Mouse (Mus musculus) monocyte, adult 5-6 weeks (primary cell): ENCODE results near the gene Sept9. TPM values are rescaled to one million over a fixed set of nuclear protein-coding genes. Genes with fewer than 3 reads are reported as not detected.

Experiments
- ATAC-seq: fragments of 153-309, 156-312 bp; replicated peaks from 2 replicates; pipeline ENCODE4 v1.8.0; 2017; ENCODE audit warnings: mild to moderate bottlenecking; ENCODE audit not compliant: low TSS enrichment, insufficient number of reproducible peaks, severe bottlenecking, poor library complexity, low FRiP score
- total RNA-seq: library from RNA; stranded (forward); fragments of 200-1000, 200-491, 200-594 nt; gene quantifications from 3 replicates; pipeline ENCODE4 v1.2.3, GENCODE M21; 2017

The Sept9 gene
- total RNA-seq, 1 experiment from 2014 or later: 271 TPM

DNA sequence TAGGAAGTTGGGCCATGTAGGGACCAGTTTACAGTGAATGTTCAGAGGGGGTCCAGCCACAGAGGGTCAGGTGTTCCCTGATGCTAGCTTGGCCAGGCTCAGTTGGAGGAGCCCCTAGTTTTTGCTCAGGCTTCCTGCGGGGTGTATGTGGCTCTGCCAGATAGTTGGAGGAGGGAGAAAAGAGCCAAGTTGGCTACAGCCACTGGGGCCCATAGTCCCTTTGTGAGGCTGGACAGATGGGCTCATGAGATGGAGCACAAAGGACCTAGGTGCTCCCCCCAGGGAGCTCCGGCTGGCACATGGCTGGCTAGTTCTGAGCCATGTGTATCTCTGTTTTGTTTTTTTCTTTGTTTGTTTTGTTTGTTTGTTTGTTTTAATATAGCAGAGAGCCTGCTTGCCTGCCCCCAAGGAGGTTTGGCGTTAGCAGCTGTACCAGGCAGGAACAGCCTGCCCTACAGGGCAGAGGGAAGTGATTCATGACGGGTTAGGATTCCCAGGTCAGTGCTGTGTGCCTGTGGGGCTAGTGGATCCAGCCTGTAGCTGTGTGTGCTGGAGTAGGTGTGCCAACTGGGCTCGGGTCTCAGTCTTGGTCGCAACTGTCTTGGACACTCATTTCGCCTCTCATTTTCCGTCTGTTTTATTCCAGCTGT, 69.7 kb downstream of the Sept9 start:
- ATAC-seq: no peak

GRCm38 (mm10) chr11:117269946-117270345, 70.5 kb downstream of the Sept9 start:
- ATAC-seq: no peak

- no peak for ATAC-seq
These were observed 75.5 kb downstream of the Sept9 start for GRCm38 (mm10) chr11:117274973-117275372.

GRCm38 (mm10) chr11:117275999-117276398, 76.5 kb downstream of the Sept9 start:
- ATAC-seq: no peak

GRCm38 (mm10) chr11:117276946-117277345, 77.5 kb downstream of the Sept9 start:
- ATAC-seq: no peak

DNA sequence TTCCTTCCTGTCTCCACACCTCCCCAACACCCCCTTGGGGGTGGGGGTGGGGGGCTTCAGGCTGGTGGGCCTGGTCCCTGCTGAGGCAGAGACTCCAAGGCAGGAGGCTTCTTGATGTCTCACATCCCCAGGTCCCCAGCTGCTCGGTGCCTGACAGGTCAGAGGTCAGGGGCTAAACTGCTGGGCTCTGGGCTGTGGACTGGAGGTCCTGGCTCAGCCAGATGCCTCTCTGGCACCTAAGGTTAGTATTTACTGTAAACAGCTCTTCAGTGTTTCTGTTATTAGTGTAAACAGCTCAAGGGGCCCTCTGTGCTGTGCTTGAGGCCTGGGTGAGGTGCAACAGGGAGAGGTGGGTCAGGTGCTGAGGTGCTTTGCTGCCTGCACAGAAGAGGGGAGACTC, 78.7 kb downstream of the Sept9 start:
- no peak for ATAC-seq

DNA sequence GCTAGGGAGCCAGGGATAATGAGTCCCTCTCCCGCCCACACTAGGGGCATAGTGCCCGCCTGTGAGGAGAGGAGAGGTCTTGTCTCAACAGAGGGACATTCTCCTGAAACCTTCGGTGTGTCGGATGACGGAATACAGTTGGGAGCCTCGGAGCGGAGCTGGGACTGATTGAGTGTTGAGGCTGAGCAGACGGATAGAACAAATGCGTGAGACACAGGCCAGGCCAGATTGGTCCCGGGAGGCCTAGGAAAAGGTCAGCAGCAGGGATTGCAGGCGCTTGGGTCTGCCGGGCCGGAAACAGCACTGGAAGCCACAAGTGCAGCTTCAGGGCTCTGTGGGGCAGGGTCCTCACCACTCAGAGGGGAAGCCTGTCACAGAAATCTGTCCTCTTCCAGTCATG, 79.1 kb downstream of the Sept9 start:
- no peak for ATAC-seq

GRCm38 (mm10) chr11:117279993-117280392, 80.5 kb downstream of the Sept9 start:
- ATAC-seq: no peak

DNA sequence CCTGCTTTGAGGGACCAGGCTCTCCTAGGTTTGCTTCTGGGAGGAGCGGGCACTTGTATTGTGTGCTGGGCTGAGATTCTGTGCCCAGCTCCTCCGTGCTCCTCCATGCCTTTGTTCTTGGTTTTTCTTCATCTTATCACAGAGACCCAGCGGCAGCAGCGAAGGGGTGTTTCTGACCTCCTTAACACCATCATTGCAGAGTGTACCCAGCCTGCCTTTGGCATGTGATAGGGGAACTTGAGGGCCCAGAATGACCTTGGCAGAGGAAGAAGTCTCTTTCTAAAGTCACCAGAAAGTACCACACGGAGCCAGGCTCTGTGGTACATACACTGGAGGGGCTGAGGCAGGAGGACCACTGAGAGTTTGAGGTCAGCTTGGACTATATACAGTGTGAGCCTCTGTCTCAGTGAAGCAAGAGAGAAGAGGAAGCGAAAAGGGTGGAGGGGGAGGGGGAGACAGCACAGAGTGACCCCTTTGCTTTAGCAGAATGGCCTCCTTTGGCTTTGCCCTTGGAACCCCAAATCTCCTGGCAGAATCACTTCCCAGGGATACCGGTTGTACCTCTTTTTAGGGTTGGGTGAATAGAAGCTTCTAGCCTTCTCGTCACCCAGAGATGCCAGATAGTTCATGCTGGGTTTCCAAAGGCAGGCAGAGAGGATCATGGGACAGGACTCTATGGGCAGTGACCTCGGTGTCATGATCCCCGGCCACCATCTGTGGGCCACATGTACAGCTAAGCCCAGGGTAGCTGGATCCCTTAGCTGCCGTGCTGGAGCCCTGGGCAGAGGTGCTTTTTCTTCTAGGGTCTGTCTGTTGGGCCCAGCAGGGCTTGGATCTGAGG, 83.8 kb downstream of the Sept9 start:
- ATAC-seq: no peak

DNA sequence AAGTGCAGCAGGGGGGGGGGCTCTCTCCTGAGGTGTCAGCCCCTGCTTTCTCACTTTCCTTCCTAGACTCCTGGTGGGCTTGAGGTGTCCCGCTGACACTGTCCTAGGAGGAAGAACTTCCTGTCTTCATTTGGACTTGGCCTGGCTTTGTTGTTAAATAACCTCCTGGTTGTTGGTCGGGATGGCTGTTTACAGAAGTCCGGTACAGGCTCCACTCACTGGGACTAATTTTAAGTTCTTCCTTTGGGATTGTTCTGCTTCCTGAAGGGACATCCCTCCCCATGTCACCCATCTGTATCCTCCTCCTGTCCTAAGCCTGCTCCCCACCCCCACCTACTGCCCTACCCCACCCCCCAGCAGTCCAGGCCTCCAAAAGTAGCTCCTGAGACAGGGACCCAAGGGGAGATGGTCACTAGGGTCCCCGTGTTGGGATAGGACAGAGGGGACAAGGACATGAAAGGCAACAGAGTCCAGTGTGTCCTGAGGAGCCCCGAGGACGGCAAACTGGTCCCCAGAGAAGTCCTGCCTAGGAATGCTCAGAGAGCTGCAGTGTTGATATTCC, 84.5 kb downstream of the Sept9 start:
- no peak for ATAC-seq

DNA sequence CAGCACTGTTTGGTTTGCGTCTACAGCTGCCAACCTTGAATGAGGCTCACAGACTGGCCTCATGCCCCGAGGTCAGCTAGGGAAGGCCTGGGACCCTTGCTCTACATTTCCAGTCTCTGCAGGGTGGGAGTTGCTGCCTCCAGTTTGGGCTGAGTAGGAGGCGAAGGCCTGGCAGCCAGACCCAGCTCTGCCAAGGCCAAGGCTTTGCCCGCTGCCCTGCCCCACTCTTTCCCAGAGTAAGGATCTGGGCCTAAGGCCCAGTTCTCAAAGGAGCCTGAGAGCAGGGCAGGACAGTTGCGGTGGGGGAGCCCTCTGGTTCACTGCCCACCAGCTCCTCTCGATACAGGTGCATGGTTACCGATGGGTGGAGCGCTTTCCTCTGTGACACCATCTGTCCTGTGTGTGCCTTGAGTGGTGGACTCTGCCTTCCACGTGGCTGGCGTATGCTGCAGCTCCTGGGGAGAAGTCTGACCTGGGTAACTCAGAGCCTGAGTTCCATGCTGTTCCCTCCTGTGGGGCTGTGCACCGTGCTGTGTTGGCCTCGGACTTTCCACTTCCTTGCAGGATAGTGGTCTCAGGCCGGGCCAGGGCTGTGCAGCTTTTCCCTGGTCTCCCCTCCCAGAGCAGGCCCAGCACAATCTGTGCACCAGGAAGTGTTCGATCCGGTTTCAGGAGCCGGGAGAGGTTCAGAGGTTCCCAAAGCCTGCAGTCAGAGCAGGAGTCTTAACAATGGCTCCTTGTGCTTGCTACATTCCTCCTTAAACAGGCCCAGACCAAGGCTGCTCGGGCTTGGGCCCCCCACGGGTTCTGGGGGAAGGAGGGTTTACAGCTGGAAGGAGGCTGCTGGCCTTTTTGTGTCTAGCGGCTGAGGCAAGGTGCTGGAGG, 85.5 kb downstream of the Sept9 start:
- ATAC-seq: no peak

GRCm38 (mm10) chr11:117285606-117285931, 86.1 kb downstream of the Sept9 start:
- ATAC-seq: no peak

- no peak for ATAC-seq
These were observed 88.3 kb downstream of the Sept9 start for GRCm38 (mm10) chr11:117287792-117288191.

DNA sequence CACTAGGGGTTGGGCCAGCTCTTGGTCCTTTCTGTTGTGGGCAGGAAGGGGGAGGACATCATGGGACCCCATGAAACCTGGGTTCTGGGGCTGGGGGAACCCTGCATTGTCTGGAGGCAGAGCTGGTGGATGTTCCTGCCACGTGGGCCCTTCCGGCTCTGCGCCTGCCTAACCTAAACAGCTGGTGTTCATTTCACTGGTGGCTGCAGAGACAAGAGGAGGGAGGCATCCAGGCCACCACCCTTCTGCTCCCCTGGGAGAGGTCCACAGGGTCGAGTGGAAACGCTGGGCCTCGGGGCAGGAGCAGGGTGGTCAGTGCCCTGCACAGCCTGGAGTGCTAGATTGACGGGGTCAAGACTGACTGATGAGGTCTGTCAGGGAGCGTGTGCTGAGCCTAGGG, 89.3 kb downstream of the Sept9 start:
- ATAC-seq: no peak

- no peak for ATAC-seq
These were observed 92.0 kb downstream of the Sept9 start for GRCm38 (mm10) chr11:117291271-117292059.

DNA sequence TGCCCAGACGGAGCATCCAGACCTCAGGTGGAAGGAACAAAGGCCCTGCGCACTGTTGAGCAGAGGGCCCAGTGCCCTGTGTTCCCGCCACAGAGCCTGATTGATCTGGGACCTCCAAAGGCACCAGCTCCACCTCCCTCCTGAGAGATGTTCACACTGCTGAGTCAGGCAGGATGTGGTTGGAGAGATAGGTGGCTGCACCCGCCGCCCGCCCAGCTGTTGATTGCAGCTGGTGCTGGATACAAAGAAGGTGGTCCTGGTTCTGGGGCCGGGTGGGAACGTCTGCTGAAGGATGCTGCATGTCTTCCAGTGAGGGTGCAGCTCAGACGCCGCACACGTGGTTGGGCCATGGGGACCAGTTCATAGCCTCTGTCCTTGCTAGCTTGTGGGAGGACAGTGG, 93.0 kb downstream of the Sept9 start:
- ATAC-seq: peak; percentile 46; the same call in 1 of the 2 replicates

DNA sequence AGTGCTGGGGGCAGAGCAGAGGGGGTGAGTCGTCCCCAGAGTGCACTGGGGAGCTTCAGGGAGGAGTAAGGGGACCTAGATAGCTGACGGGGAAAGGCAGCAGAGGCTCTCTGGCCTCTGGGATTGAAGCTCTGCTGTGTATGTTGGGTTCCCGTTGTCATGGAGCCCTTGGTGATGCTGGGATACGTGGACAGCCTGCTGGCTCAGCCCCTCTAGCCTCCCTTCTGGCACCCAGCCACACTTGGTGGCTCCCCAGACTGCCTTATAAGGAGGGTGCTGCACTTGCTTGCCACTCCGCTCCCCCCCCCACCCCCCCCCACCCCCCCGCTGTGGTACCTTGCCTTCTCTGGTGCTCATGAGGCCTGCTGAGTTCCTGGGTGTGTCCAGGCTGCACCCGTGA, 95.8 kb downstream of the Sept9 start:
- no peak for ATAC-seq

- no peak for ATAC-seq
These were observed 96.6 kb downstream of the Sept9 start for GRCm38 (mm10) chr11:117296116-117296499.
